Mouse (Mus musculus): ENCODE measurements around the gene Otop3. TPM values are rescaled to one million over a fixed set of nuclear protein-coding genes. Genes with fewer than 3 reads are reported as not detected.

The Otop3 gene
- polyA plus RNA-seq, 1 experiment from 2014 or later: 0.90 TPM

DNA sequence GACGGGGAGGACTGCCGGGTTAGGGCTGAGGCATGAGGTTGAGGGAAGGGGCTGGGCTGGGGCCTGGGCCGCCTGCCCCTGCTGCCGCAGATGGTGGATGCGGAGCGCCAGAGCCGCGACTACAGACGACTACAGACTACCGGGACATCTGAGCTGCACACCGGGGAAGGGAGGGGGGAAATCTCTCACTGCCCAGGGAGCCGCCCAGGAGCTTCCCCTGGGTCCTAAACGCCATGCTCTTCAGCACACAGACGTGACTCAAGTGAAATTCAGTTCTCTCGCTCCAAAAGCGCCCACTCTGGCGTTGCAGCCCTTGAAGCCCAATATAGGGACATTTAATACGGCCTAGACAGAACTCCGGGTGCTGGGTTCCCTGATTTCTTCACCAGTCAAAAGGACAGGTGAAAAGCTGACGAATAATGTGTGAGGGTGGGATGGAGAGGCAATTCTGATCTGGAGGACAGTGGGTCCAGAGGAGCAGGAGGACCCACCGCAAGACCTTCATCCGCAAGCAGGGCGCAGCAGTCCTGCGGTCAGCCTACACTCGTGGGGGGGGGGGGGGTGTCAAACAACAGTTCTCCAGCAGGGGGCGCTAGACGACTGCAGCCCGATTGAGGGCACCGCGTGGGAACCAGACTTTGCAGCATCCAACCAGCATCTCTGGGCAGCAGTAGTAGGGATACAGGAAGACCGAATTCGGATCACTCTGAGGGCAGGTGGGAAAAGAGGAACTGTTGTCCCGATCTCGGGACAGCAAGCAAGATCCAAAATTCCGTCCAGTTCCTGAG is 12.4 kb upstream of the Otop3 start, which contains the start of gene Ush1g:
Ush1g (minus strand) TSS at position 136 of the 788 bp plus-strand sequence.
- 4% methylated on average over 35 of the region's 35 CpGs for WGBS
- Histone ChIP-seq H3K9me3 (no peaks in the 10 kb centered on the region), H3K4me2 (peak within 1 kb of the TSS; percentile 32), H3K27ac (no peak within 1 kb of the TSS), H3K4me1 (peaks cover 41% of the 10 kb centered on the region), H3K9ac (0 out of 2 replicates have a peak within 1 kb of the TSS, but pooled peaks have one; percentile 28), H3K27me3 (replicated peaks) (peaks cover 78% of the 10 kb centered on the region), H3K36me3 (replicated peaks) (no peaks in the 10 kb centered on the region), H3K4me3 (peak within 1 kb of the TSS; percentile 18)
- ATAC-seq (replicated peaks): peak; percentile 38; the same call in 1 of the 2 replicates

GRCm38 (mm10) chr11:115323354-115323753 is 11.2 kb upstream of the Otop3 start:
- Histone ChIP-seq H3K36me3 (replicated peaks) (no peaks in the 10 kb centered on the region), H3K4me1 (peaks cover 35% of the 10 kb centered on the region), H3K4me2 (peak overlapping the region; percentile 26), H3K9ac (no peak overlapping the region), H3K27ac (no peak overlapping the region), H3K4me3 (peak overlapping the region; percentile 11; the same call in 1 of the 2 replicates), H3K9me3 (no peaks in the 10 kb centered on the region), H3K27me3 (replicated peaks) (peaks cover 65% of the 10 kb centered on the region)
- WGBS: 23% methylated on average over 32 of the region's 32 CpGs
- no peak for ATAC-seq (replicated peaks)

GRCm38 (mm10) chr11:115326730-115327129 is 7.8 kb upstream of the Otop3 start:
- H3K27me3 ChIP-seq (replicated peaks): peaks cover 33% of the 10 kb centered on the region
- WGBS: 72% methylated on average over 7 of the region's 7 CpGs

GRCm38 (mm10) chr11:115329339-115329738 is 5.2 kb upstream of the Otop3 start:
- WGBS: 73% methylated on average over 15 of the region's 15 CpGs
- H3K27me3 ChIP-seq (replicated peaks): peaks cover 11% of the 10 kb centered on the region
- H3K4me1 ChIP-seq: peaks cover 2% of the 10 kb centered on the region
- H3K9ac ChIP-seq: no peak overlapping the region
- no peak overlapping the region for H3K27ac ChIP-seq
- no peak overlapping the region for H3K4me2 ChIP-seq
- H3K4me3 ChIP-seq: no peak overlapping the region
- H3K9me3 ChIP-seq: no peaks in the 10 kb centered on the region
- no peaks in the 10 kb centered on the region for H3K36me3 ChIP-seq (replicated peaks)
- ATAC-seq (replicated peaks): no peak

More at GRCm38 (mm10) chr11:115326730-115327129, 7.8 kb upstream of the Otop3 start:
- Histone ChIP-seq H3K9me3 (no peaks in the 10 kb centered on the region), H3K4me2 (no peak overlapping the region), H3K36me3 (replicated peaks) (no peaks in the 10 kb centered on the region), H3K4me1 (peaks cover 17% of the 10 kb centered on the region), H3K4me3 (no peak overlapping the region), H3K27ac (no peak overlapping the region), H3K9ac (no peak overlapping the region)
- no peak for ATAC-seq (replicated peaks)

DNA sequence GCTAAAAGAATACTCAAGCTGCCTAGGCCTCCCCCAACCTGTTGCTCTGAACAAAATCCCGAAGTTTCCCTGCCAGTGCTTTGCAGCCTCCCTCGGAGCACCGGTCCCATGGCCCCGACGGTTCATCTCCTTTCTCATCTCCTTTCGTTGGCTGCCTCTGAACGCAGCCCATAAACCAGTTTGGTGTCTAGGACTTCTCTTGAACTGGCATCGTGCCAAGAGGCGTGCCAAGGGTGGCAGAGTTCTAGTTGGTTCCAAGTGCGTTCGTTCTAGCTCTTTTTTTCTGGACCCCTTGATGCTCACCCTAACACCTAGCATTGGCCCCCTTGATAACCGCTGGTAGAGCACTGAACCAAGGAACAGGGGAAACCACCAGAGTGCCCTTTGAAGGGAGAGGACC is 692 bp downstream of the Otop3 start:
- 52% methylated on average over 12 of the region's 12 CpGs for WGBS
- Histone ChIP-seq H3K9ac (no peak overlapping the region), H3K36me3 (replicated peaks) (no peaks in the 10 kb centered on the region), H3K9me3 (no peaks in the 10 kb centered on the region), H3K27me3 (replicated peaks) (peaks cover 17% of the 10 kb centered on the region), H3K4me3 (no peak overlapping the region), H3K4me2 (no peak overlapping the region), H3K4me1 (peaks cover 9% of the 10 kb centered on the region), H3K27ac (no peak overlapping the region)
- ATAC-seq (replicated peaks): no peak

- whole genome bisulfite sequencing: 20% methylated on average over 6 of the region's 6 CpGs
- peaks cover 20% of the 10 kb centered on the region for H3K27me3 ChIP-seq (replicated peaks)
Measured at GRCm38 (mm10) chr11:115336115-115336514, 1.6 kb downstream of the Otop3 start.

GRCm38 (mm10) chr11:115337350-115337749 is 2.8 kb downstream of the Otop3 start:
- no peak for ATAC-seq (replicated peaks)
- Histone ChIP-seq H3K9me3 (no peaks in the 10 kb centered on the region), H3K4me1 (peaks cover 9% of the 10 kb centered on the region), H3K27me3 (replicated peaks) (peaks cover 20% of the 10 kb centered on the region), H3K36me3 (replicated peaks) (no peaks in the 10 kb centered on the region), H3K4me2 (no peak overlapping the region), H3K4me3 (no peak overlapping the region), H3K27ac (no peak overlapping the region), H3K9ac (no peak overlapping the region)
- 71% methylated on average over 3 of the region's 3 CpGs for WGBS

More at GRCm38 (mm10) chr11:115336115-115336514, 1.6 kb downstream of the Otop3 start:
- Histone ChIP-seq H3K9ac (no peak overlapping the region), H3K4me2 (no peak overlapping the region), H3K27ac (no peak overlapping the region), H3K4me3 (no peak overlapping the region), H3K4me1 (peaks cover 9% of the 10 kb centered on the region), H3K36me3 (replicated peaks) (no peaks in the 10 kb centered on the region), H3K9me3 (no peaks in the 10 kb centered on the region)
- ATAC-seq (replicated peaks): no peak

GRCm38 (mm10) chr11:115337826-115338225 is 3.3 kb downstream of the Otop3 start:
- H3K27me3 ChIP-seq (replicated peaks): peaks cover 20% of the 10 kb centered on the region
- no peak overlapping the region for H3K4me2 ChIP-seq
- no peak overlapping the region for H3K9ac ChIP-seq
- H3K4me1 ChIP-seq: peaks cover 9% of the 10 kb centered on the region
- no peaks in the 10 kb centered on the region for H3K9me3 ChIP-seq
- no peak for ATAC-seq (replicated peaks)
- H3K4me3 ChIP-seq: no peak overlapping the region
- H3K27ac ChIP-seq: no peak overlapping the region
- 56% methylated on average over 1 of the region's 1 CpGs for WGBS
- no peaks in the 10 kb centered on the region for H3K36me3 ChIP-seq (replicated peaks)

DNA sequence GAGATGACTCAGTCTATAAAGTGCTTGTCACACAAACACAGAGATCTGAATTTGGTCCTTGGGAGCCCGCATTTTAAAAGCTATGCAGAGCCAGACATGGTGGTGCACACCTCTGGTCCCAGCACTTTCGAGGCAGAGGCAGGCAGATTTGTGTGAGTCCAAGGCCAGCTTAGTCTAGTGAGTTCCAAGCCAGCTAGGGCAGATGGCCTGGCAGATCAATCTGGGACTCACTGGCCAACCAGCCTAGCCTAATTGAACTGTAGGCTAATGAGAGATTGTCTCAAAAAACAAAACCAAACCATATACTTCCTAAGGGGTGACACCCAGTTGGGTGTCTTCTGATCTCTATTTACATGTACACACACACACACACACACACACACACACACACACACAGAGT is 6.7 kb downstream of the Otop3 start:
- Histone ChIP-seq H3K27ac (no peak overlapping the region), H3K4me2 (no peak overlapping the region), H3K9ac (no peak overlapping the region), H3K9me3 (no peaks in the 10 kb centered on the region), H3K36me3 (replicated peaks) (no peaks in the 10 kb centered on the region), H3K4me1 (no peaks in the 10 kb centered on the region), H3K4me3 (no peak overlapping the region), H3K27me3 (replicated peaks) (peaks cover 7% of the 10 kb centered on the region; the same call in 1 of the 2 replicates)
- ATAC-seq (replicated peaks): no peak
- WGBS: 68% methylated on average over 2 of the region's 2 CpGs

DNA sequence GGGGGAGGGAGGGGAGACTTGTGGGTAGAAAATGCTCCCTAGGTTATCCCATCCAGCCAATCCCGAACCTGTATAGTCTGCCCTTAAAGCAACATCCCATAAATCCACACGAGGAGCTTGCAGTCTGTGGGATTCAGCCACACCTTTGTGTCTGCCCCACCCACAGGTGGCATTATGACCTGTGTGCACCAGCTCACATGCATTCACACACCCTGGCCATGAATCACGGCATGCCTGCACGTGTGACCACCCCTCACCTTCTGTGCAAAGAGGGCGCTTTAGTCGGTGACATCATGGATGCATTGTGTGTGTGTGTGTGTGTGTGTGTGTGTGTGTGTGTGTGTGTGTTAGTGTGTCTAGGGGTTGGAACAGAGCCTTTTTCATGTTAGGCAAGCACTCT is 7.3 kb downstream of the Otop3 start:
- peaks cover 6% of the 10 kb centered on the region; the same call in 1 of the 2 replicates for H3K27me3 ChIP-seq (replicated peaks)
- no peak overlapping the region for H3K4me2 ChIP-seq
- WGBS: 71% methylated on average over 6 of the region's 6 CpGs
- H3K9me3 ChIP-seq: no peaks in the 10 kb centered on the region
- no peaks in the 10 kb centered on the region for H3K36me3 ChIP-seq (replicated peaks)
- no peak overlapping the region for H3K27ac ChIP-seq
- H3K4me3 ChIP-seq: no peak overlapping the region
- H3K9ac ChIP-seq: no peak overlapping the region
- no peaks in the 10 kb centered on the region for H3K4me1 ChIP-seq
- no peak for ATAC-seq (replicated peaks)

- Histone ChIP-seq H3K36me3 (replicated peaks) (no peaks in the 10 kb centered on the region; the same call in 1 of the 2 replicates), H3K4me1 (no peaks in the 10 kb centered on the region), H3K9me3 (no peaks in the 10 kb centered on the region), H3K4me3 (no peak overlapping the region), H3K4me2 (no peak overlapping the region), H3K27me3 (replicated peaks) (0 out of 2 replicates have a peak, but pooled peaks cover 6% of the 10 kb centered on the region), H3K27ac (no peak overlapping the region), H3K9ac (no peak overlapping the region)
- no peak for ATAC-seq (replicated peaks)
- WGBS: 13% methylated on average over 12 of the region's 12 CpGs
Measured at GRCm38 (mm10) chr11:115344967-115345366, 10.4 kb downstream of the Otop3 start.

- WGBS: 55% methylated on average over 7 of the region's 7 CpGs
- no peak overlapping the region for H3K27ac ChIP-seq
Measured at GRCm38 (mm10) chr11:115345515-115345914, 11.0 kb downstream of the Otop3 start.

More at GRCm38 (mm10) chr11:115345515-115345914, 11.0 kb downstream of the Otop3 start:
- Histone ChIP-seq H3K9ac (no peak overlapping the region), H3K36me3 (replicated peaks) (no peaks in the 10 kb centered on the region; the same call in 1 of the 2 replicates), H3K4me2 (no peak overlapping the region), H3K27me3 (replicated peaks) (0 out of 2 replicates have a peak, but pooled peaks cover 4% of the 10 kb centered on the region), H3K4me3 (no peak overlapping the region), H3K9me3 (no peaks in the 10 kb centered on the region), H3K4me1 (no peaks in the 10 kb centered on the region)
- no peak for ATAC-seq (replicated peaks)
